Mouse (Mus musculus) kidney, postnatal 36 days (tissue): ENCODE data around the gene Dcaf17.

Experiments
- DNase-seq, 2 experiments: peaks; one replicate each; pipeline ENCODE4 v3.0.0; 2021 to 2022; ENCODE audit warnings: mixed read lengths in 2 of 2

The Dcaf17 gene

GRCm38 (mm10) chr2:71122268-71123029 is 67.3 kb downstream of the Dcaf17 start:
- no peak for DNase-seq

DNA sequence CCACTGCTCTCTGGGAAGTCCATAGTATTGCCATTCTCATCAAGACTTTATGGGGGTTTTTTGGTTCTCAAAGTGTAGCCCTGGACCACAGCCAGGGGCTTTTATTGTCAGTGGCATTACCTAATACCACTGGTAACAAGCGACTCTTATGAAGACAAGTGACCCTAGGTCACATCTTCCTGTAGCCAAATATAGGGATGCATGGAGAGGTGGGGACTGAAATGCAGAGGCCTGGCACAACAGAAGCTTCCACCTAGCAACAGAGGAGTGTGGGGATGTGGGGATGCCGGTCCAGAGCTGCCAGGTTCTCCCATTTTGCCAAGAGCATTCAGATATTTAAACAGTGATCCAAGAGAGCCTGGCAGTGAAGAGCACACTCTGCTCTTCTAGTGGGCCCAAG is 68.5 kb downstream of the Dcaf17 start:
- DNase-seq: no peak

DNA sequence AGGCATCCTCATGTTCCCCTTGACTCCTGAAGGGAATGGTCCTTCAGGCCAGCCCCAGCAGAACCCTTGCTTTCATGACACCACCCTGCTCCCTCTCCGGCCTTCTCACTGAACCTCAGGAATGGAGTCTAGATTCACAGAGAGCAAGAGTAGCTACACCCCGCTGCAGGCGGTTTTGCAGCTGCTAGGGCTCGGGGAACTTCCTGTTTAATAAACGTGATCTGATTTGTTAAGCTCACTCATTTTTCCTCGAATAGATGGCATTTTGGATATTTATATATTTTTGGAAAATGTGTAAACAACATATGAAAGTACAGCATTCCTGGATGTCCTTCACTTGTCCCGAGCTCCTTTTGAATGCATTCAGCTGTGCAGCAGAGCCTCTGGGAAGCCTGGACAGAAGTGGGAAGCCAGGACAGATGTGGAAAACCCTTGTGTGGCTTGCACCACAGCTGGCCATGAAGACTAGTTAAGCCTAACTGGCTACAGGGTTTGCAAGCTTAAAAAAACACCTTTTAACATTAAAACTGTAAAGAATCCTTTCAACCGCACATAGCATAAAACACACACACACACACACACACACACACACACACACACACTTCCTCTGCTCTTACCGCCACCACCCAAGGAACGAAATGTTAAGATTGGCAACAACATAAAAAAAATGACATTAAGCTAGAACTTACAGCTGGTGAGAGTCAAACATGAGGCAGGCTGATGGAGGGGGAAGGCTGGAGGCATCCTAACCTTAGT is 72.8 kb downstream of the Dcaf17 start:
- no peak for DNase-seq

DNA sequence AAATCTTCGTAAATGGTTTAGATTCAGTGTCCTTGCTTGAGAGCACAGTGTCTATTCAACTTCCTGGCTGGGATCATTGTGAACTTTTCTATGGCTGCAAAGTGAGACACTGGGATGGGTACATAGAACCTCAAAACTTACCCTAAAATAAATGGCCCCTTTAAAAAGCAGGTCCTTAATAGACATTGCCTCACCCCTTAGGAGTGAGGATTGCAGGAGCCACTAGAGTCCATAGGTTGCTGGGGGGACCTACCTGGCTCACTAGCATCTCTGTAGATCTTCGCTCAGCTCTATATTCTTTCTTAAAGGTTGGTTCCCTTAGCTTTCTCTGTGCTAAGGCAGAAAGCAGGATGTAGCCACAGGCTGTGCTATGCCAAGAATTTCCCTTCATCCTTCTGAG is 75.2 kb downstream of the Dcaf17 start:
- DNase-seq: no peak

DNA sequence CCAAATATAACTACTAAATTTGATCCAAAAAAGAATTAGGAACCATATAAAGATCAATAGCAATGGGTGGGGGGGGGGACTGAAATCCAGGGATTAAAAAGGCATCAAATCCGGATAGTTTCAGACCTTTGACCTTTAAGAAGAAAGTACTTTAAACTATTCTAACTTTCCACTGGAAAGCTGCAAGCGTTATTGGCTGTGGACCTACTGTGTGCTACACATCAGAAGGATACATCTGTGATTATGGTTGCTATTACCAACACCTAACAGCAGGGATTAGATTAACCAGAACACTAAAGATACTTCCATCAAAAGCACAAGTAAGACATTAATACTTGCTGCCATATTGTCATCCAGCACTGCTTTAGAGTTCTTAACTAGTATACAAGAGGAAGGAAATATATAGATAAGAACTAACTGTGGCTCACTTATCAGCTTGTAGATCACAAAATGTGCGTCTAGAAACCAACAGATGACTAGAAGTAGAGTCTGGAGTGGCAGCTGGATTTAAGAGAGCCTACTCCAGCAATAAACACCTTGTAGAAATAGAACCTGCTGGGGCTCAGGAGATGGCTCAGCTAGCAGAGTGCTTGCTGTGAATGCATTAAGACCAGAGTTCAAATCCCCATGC is 76.9 kb downstream of the Dcaf17 start:
- DNase-seq: no peak

GRCm38 (mm10) chr2:71134041-71134505 is 78.9 kb downstream of the Dcaf17 start:
- DNase-seq: no peak

GRCm38 (mm10) chr2:71134836-71135235 is 79.7 kb downstream of the Dcaf17 start:
- DNase-seq: no peak

DNA sequence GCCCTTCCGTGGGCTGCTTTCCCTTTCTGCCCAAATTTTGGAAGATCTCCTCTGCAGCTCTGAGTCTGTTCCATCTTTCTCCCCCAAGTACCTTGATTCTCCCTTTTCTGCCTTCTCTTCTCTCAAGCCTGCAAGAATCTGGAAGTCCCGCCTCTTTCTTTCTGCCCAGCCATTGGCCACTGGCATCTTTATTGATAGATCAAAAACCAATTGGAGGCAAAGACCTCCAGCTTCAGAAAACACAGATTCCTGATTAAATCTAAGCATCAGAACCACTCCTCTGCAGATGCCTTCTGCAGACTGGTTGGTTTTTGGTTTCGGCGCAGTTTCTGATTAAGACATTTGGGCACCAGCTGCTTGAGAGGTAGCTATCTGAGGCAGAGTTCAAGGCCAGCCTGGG is 85.5 kb downstream of the Dcaf17 start:
- DNase-seq: no peak

GRCm38 (mm10) chr2:71142410-71142809 is 87.3 kb downstream of the Dcaf17 start:
- no peak for DNase-seq

GRCm38 (mm10) chr2:71145853-71146252 is 90.7 kb downstream of the Dcaf17 start:
- no peak for DNase-seq

DNA sequence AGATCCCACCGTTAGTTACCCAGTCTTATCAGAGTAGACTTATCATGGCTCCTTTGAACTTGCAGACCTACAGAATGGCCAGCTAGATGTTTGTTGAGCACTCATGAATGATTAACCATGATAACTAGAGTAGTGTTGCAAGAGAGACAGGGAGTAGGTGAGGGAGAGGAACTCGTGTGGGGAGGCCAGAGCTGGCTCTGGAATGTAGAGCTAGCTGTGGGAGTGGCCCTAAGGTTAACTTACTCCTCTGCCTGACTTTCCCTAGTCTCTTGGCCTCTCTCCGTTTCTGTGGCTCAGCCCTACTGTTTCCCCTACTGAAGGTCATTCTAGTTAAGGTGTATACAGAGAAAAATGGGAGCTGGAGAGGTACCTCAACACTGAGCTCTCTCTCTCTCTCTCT is 91.1 kb downstream of the Dcaf17 start:
- peak; percentile 53 to 89 for DNase-seq

GRCm38 (mm10) chr2:71147816-71148215 is 92.7 kb downstream of the Dcaf17 start:
- DNase-seq: no peak
